Mouse (Mus musculus): ENCODE results near the gene Ttl. TPM values are rescaled to one million over a fixed set of nuclear protein-coding genes. Genes with fewer than 3 reads are reported as not detected.

Ttl gene
- polyA plus RNA-seq, 1 experiment, result 10.1 TPM

Other genes with a start within 250 kb of the Ttl start
- 35.2 and 35.6 TPM in 2 replicates for gene Tmem87b, start 247.8 kb upstream of the Ttl start, polyA plus RNA-seq (2012; rRNA removed)
- gene Fbln7, start 203.0 kb upstream of the Ttl start, polyA plus RNA-seq (2012; rRNA removed), result 1.7 and 2.0 TPM in 2 replicates
- gene Zc3h8, start 121.9 kb upstream of the Ttl start, polyA plus RNA-seq (2012; rRNA removed), result 4.1 and 4.2 TPM in 2 replicates
- 2.4 and 4.6 TPM in 2 replicates for gene Zc3h6, start 98.5 kb upstream of the Ttl start, polyA plus RNA-seq (2012; rRNA removed)
- gene Gm10762, start 98.2 kb upstream of the Ttl start, polyA plus RNA-seq (2012; rRNA removed), result 3.8 and 4.0 TPM in 2 replicates
- gene Vinac1, start 17.8 kb upstream of the Ttl start, polyA plus RNA-seq (2012; rRNA removed), result 0.13 and 0.17 TPM in 2 replicates
- gene Polr1b, start 35.1 kb downstream of the Ttl start, polyA plus RNA-seq (2012; rRNA removed), result 18.3 and 19.1 TPM in 2 replicates
- 19.4 and 19.5 TPM in 2 replicates for gene Chchd5, start 63.8 kb downstream of the Ttl start, polyA plus RNA-seq (2012; rRNA removed)
- gene Slc20a1, start 132.8 kb downstream of the Ttl start, polyA plus RNA-seq (2012; rRNA removed), result 26.0 and 34.4 TPM in 2 replicates
- 0.52 and 1.4 TPM in 2 replicates for gene Ckap2l, start 231.3 kb downstream of the Ttl start, polyA plus RNA-seq (2012; rRNA removed)
- not detected in 2 replicates for gene Il1a, start 244.0 kb downstream of the Ttl start, polyA plus RNA-seq (2012; rRNA removed)